Mouse (Mus musculus) G1E (cell line): ENCODE results near the gene Pcdh15.

ENCODE experiments used
- CTCF ChIP-seq: IDR thresholded peaks from 2 replicates; pipeline ENCODE4 v1.5.1; 2012; ENCODE audit warnings: low read depth, low read length, inconsistent platforms, mixed read lengths
- GATA1 ChIP-seq: IDR thresholded peaks from 2 replicates; pipeline ENCODE4 v1.6.1; 2012; ENCODE audit warnings: borderline replicate concordance, low read length, inconsistent platforms, mixed read lengths
- GATA2 ChIP-seq: IDR thresholded peaks from 2 replicates; pipeline ENCODE4 v1.6.1; 2012; ENCODE audit warnings: low read depth, low read length, inconsistent platforms, borderline replicate concordance
- POLR2AphosphoS5 ChIP-seq: IDR thresholded peaks from 2 replicates; pipeline ENCODE4 v1.6.1; 2012; ENCODE audit warnings: low read depth, low read length, inconsistent platforms; ENCODE audit not compliant: insufficient replicate concordance
- TAL1 ChIP-seq: conservative IDR thresholded peaks from 2 replicates; pipeline ENCODE4 v1.6.1; 2012; ENCODE audit warnings: low read depth, low read length, inconsistent platforms, mixed read lengths

GRCm38 (mm10) chr10:73878055-73878728, 779.0 kb downstream of the Pcdh15 start:
- TF ChIP-seq GATA1: no peak
- TF ChIP-seq CTCF: no peak
- no peak for TF ChIP-seq TAL1
- no peak for TF ChIP-seq POLR2AphosphoS5
- no peak for TF ChIP-seq GATA2
